Mouse (Mus musculus) midbrain, embryonic 14.5 days (tissue): ENCODE measurements around the gene Emsy. TPM values are rescaled to one million over a fixed set of nuclear protein-coding genes. Genes with fewer than 3 reads are reported as not detected.
A peak's percentile ranks its signal among the peaks of the same experiment; 100 is the strongest.

Experiments
- ATAC-seq: fragments of 200-750 bp; cut with Nextera tagmentation; 2 replicates; pipeline ENCODE4 v1.8.0; 2017; ENCODE audit warnings: moderate number of reproducible peaks, moderate library complexity; ENCODE audit not compliant: low FRiP score, low TSS enrichment
- DNase-seq: peaks from one replicate; pipeline ENCODE4 v3.0.0-alpha.2; 2015
- H3K27ac ChIP-seq: fragments of 300-500 bp; sonication (generic); replicated peaks from 2 replicates; pipeline ENCODE4 v1.5.1; 2014; ENCODE audit warnings: mild to moderate bottlenecking, low read depth, low read length, moderate library complexity
- H3K27me3 ChIP-seq: fragments of 300-500 bp; sonication (generic); 2 replicates; pipeline ENCODE4 v1.6.1; 2014; ENCODE audit warnings: low read length, control low read depth, mixed read lengths; ENCODE audit not compliant: control insufficient read depth, insufficient read depth
- H3K36me3 ChIP-seq: fragments of 300-500 bp; sonication (generic); 2 replicates; pipeline ENCODE4 v1.6.1; 2014; ENCODE audit warnings: low read length, control low read depth; ENCODE audit not compliant: control insufficient read depth, insufficient read depth
- H3K4me1 ChIP-seq: fragments of 300-500 bp; sonication (generic); 2 replicates; pipeline ENCODE4 v1.6.1; 2014; ENCODE audit warnings: mild to moderate bottlenecking, antibody characterized with exemption, low read length, control low read depth; ENCODE audit not compliant: control insufficient read depth, insufficient read depth
- H3K4me2 ChIP-seq: fragments of 300-500 bp; sonication (generic); 2 replicates; pipeline ENCODE4 v1.6.1; 2014; ENCODE audit warnings: mild to moderate bottlenecking, low read length, moderate library complexity
- H3K4me3 ChIP-seq: fragments of 300-500 bp; sonication (generic); replicated peaks from 2 replicates; pipeline ENCODE4 v1.5.1; 2014; ENCODE audit warnings: low read depth, low read length
- H3K9ac ChIP-seq: fragments of 300-500 bp; sonication (generic); replicated peaks from 2 replicates; pipeline ENCODE4 v1.6.1; 2014; ENCODE audit warnings: mild to moderate bottlenecking, low read length, moderate library complexity
- H3K9me3 ChIP-seq: fragments of 300-500 bp; sonication (generic); 2 replicates; pipeline ENCODE4 v1.6.1; 2016; ENCODE audit warnings: low read length, control low read depth, mixed read lengths; ENCODE audit not compliant: control insufficient read depth
- WGBS: fragments of 180-500 bp; shearing (Covaris S2); extraction: QIAGEN DNeasy Blood & Tissue Kit; methylation state at CpG from one replicate; pipeline ENCODE4 v1.1.7; 2014; 5-methylcytosine and 5-hydroxymethylcytosine counted together
- polyA plus RNA-seq: library from polyadenylated mRNA; unstranded; fragments of >200 nt; fragmentation: Nextera tagmentation; extraction: Ambion mirVana; gene quantifications from 2 replicates; pipeline ENCODE4 v1.2.1, GENCODE M21; 2014

Emsy gene
- polyA plus RNA-seq, 1 experiment from 2014 or later: 67.7 TPM

DNA sequence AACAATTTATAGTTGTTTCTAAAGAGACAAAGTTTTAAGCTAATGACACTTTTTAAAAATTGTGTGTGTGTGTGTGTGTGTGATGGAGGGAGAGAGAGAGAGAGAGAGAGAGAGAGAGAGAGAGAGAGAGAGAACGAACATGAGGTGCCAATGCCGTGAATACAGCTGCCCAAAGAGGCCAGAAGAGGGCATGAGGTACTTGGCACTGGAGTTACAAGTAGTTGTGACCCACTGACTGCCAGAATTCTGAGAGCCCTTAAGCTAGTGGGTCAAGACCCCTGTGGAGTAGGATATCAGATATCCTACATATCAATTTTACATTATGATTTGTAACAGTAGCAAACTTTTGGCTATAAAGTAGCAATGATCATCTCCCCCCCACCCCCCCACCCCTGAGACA, 4.9 kb downstream of the Emsy start:
- Histone ChIP-seq H3K27me3 (no peaks in the 10 kb centered on the region), H3K27ac (no peak overlapping the region), H3K9me3 (no peaks in the 10 kb centered on the region), H3K4me3 (no peak overlapping the region), H3K9ac (no peak overlapping the region), H3K4me2 (no peak overlapping the region), H3K4me1 (peaks cover 11% of the 10 kb centered on the region; the same call in 1 of the 2 replicates), H3K36me3 (peaks cover 48% of the 10 kb centered on the region)
- WGBS: 82% methylated on average over 2 of the region's 2 CpGs
- ATAC-seq (no peak), DNase-seq (no peak)

DNA sequence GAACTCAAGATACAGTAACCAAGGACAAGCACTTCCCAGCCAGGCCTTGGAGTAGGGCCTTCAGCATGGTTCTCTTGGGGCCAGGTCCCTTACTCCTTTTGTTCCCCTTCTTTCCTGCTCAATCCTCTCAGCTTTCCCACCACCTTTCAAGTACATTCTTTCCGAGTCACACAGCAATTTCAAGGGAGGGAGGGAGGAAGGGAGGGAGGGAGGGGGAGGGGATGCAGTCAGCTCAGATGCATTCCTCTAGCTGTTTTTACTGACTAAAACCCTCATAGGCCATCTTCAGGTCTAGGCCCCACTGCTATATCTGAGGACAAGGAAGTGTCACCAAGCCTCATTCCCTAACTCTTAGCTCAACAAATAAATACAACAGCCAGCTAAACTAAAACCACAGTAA, 12.3 kb downstream of the Emsy start:
- DNase-seq (no peak), ATAC-seq (no peak)
- Histone ChIP-seq H3K9me3 (no peaks in the 10 kb centered on the region), H3K4me1 (no peaks in the 10 kb centered on the region), H3K4me2 (no peak overlapping the region), H3K9ac (no peak overlapping the region), H3K36me3 (peaks cover 75% of the 10 kb centered on the region), H3K27me3 (no peaks in the 10 kb centered on the region), H3K27ac (no peak overlapping the region), H3K4me3 (no peak overlapping the region)
- 6% methylated on average over 1 of the region's 1 CpGs for WGBS

DNA sequence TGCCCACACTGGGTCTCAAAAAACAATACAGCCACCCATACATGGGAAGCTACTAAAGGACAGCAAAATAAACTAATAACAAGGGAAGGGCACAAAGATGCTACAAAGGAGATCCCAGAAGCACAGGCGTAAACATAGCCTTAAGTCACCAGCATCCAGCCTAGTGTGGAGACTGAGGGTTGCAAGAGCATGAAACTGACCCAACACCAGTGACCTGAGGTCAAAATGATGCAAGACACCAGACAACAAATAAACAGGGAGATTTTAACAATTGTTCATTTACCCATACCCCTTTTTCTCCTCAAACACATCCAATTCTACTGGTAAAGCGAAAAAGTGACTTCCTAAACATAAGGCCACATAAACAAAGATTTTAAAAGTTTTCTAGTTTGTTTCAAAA, 20.0 kb downstream of the Emsy start:
- H3K27me3 ChIP-seq: no peaks in the 10 kb centered on the region
- peaks cover 63% of the 10 kb centered on the region for H3K36me3 ChIP-seq
- 95% methylated on average over 2 of the region's 2 CpGs for WGBS

DNA sequence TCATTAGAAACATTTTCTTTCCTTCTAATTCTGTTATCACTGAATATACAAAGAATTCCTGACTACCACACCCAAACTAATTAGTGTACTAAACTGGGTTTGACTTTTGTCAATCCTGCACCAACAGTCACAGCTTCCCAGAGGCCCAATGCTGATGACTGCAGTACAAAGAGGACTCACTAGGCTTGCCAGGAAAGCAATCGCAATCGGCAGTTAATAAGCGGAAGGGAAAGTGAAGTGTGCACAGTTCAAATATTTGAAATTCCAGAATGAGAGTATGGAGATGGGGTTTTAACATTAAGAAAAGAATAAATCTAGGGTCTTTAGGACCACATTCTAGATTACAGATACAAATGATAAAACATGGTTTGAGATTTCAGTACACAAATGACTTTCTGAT, 23.6 kb downstream of the Emsy start:
- Histone ChIP-seq H3K4me3 (no peak overlapping the region), H3K9me3 (no peaks in the 10 kb centered on the region), H3K27me3 (no peaks in the 10 kb centered on the region), H3K36me3 (peaks cover 67% of the 10 kb centered on the region), H3K4me1 (no peaks in the 10 kb centered on the region), H3K27ac (no peak overlapping the region), H3K9ac (no peak overlapping the region), H3K4me2 (no peak overlapping the region)
- 81% methylated on average over 3 of the region's 3 CpGs for WGBS
- ATAC-seq (no peak), DNase-seq (no peak)

More for the DNA sequence above, 20.0 kb downstream of the Emsy start:
- Histone ChIP-seq H3K4me2 (no peak overlapping the region), H3K4me1 (no peaks in the 10 kb centered on the region), H3K9me3 (no peaks in the 10 kb centered on the region), H3K4me3 (no peak overlapping the region), H3K9ac (no peak overlapping the region), H3K27ac (no peak overlapping the region)
- DNase-seq (no peak), ATAC-seq (no peak)

DNA sequence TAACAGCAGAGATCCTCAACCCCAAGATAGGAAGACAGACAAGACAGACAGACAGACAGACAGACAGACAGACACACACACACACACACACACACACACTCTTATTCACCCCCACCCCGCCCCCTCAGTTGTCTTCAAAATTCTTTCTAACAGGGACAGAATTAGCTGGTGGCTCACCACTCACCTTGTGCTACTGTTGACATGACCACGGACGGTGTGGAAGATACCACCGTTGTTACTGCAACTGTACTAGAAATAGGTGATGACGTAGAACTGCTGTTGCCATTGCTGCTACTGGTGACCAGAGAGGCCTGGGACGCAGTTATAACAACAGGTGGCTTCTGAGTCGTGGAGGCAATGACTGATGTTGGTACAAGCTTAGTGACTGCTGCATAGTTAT, 26.6 kb downstream of the Emsy start:
- Histone ChIP-seq H3K4me2 (no peak overlapping the region), H3K27me3 (no peaks in the 10 kb centered on the region), H3K4me1 (no peaks in the 10 kb centered on the region), H3K4me3 (no peak overlapping the region), H3K27ac (no peak overlapping the region), H3K9ac (no peak overlapping the region), H3K9me3 (no peaks in the 10 kb centered on the region), H3K36me3 (peaks cover 56% of the 10 kb centered on the region)
- 96% methylated on average over 7 of the region's 7 CpGs for WGBS
- DNase-seq: no peak
- ATAC-seq: no peak

DNA sequence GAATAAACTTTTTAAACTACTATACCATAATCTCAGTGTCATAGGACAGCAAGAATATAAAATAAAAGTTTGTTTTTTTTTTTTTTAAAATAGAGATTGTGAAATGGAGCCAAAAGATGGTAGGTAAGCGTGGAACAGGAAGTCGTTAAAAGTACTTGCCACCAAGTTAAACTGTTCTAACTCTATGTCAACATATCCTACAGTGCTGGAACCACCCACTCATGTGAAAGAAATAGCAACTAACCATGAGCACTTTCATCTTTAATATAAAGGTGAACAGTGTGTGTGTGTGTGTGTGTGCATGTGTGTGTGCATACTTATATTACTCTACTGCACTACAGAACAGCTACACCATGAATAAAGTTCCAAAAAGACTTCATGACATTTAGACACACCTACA, 38.8 kb downstream of the Emsy start:
- 99% methylated on average over 2 of the region's 2 CpGs for WGBS
- no peak for ATAC-seq

DNA sequence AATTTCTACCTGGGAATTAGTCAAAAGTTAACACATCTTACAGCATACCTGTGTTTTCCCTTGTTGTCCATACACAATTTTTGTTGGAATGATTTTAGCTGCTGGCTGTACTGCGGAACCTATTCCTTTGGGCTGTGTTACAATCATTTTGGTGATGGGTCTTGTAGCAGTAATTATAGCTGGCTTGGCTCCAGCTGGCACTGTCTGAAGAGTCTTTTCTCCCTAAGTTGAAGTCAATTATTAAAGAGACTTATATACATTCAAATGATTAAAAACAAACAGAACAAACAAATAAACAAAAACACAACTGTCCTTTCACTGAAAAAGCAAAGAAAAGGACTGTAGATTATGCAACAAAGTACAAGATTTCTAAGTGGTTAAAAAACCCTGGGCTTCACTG, 43.6 kb downstream of the Emsy start:
- ATAC-seq (no peak), DNase-seq (no peak)

More for the DNA sequence above, 38.8 kb downstream of the Emsy start:
- Histone ChIP-seq H3K27ac (no peak overlapping the region), H3K4me2 (no peak overlapping the region), H3K9me3 (no peaks in the 10 kb centered on the region), H3K9ac (no peak overlapping the region), H3K4me3 (no peak overlapping the region), H3K4me1 (no peaks in the 10 kb centered on the region), H3K27me3 (no peaks in the 10 kb centered on the region), H3K36me3 (peaks cover 54% of the 10 kb centered on the region)
- DNase-seq: no peak

DNA sequence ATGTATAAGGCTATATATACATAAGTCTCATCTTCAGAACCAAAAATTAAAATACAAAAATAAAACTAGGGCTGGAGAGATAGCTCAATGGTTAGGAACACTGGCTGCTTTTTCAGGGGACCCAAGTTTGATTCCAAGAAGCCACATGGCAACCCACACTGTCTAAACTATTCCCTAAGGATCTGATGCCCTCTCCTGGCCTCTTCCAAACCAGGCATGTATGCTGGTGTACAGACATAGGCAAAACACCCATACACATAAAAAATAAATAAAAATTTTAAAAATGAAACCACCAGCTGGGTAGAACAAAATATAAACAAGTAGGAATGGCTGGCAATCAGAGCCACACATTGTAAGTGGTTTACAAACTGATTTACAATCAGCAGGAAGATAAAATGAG, 48.1 kb downstream of the Emsy start:
- Histone ChIP-seq H3K9me3 (no peaks in the 10 kb centered on the region), H3K4me3 (no peak overlapping the region), H3K4me1 (no peaks in the 10 kb centered on the region), H3K4me2 (no peak overlapping the region), H3K9ac (no peak overlapping the region), H3K27ac (no peak overlapping the region), H3K36me3 (peaks cover 30% of the 10 kb centered on the region), H3K27me3 (no peaks in the 10 kb centered on the region)
- ATAC-seq (no peak), DNase-seq (no peak)

More for the DNA sequence above, 43.6 kb downstream of the Emsy start:
- no peak overlapping the region for H3K27ac ChIP-seq
- H3K27me3 ChIP-seq: no peaks in the 10 kb centered on the region
- no peak overlapping the region for H3K9ac ChIP-seq
- H3K4me1 ChIP-seq: no peaks in the 10 kb centered on the region
- H3K4me3 ChIP-seq: no peak overlapping the region
- no peak overlapping the region for H3K4me2 ChIP-seq
- no peaks in the 10 kb centered on the region for H3K9me3 ChIP-seq
- 84% methylated on average over 1 of the region's 1 CpGs for WGBS
- peaks cover 54% of the 10 kb centered on the region for H3K36me3 ChIP-seq

DNA sequence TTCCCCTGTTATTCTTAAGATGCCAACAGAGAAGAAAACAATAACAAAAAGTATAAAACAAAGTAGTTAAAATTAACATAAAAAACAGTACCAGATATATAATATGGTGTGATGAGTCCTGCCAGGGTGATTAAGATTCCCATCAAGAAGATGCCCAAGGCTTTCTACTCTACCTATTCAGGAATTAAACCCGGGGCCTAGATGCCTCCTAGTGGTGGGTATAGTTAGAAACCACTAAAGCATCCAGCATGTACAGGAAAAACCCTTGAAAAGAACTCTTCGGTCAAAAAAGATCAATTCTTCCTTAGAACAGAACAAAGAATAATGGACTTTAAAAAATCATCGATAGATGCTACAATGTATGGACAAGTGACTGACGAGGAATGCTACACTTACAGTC, 49.4 kb downstream of the Emsy start:
- WGBS: 88% methylated on average over 4 of the region's 4 CpGs
- Histone ChIP-seq H3K4me1 (no peaks in the 10 kb centered on the region), H3K27ac (no peak overlapping the region), H3K9ac (no peak overlapping the region), H3K4me2 (no peak overlapping the region), H3K36me3 (peaks cover 27% of the 10 kb centered on the region), H3K27me3 (no peaks in the 10 kb centered on the region), H3K9me3 (no peaks in the 10 kb centered on the region), H3K4me3 (no peak overlapping the region)
- DNase-seq: peak; percentile 48
- ATAC-seq: no peak
